Mouse (Mus musculus) Muller cell, postnatal 12 days (primary cell): ENCODE data around the gene Cav3.
A peak's percentile ranks its signal among the peaks of the same experiment; 100 is the strongest.

Experiments
- DNase-seq: peaks from one replicate; pipeline ENCODE4 v3.0.0-alpha.2; 2015; ENCODE audit errors: inconsistent ontology term

Cav3 gene

GRCm38 (mm10) chr6:112495219-112495618, 35.9 kb downstream of the Cav3 start:
- no peak for DNase-seq

GRCm38 (mm10) chr6:112496291-112497060, 37.2 kb downstream of the Cav3 start:
- no peak for DNase-seq

GRCm38 (mm10) chr6:112497456-112497855, 38.2 kb downstream of the Cav3 start:
- peak; percentile 70 for DNase-seq

- DNase-seq = no peak
These were observed 39.4 kb downstream of the Cav3 start for GRCm38 (mm10) chr6:112498716-112499115.

- no peak for DNase-seq
These were observed 40.2 kb downstream of the Cav3 start for GRCm38 (mm10) chr6:112499456-112499855.

- peak; percentile 85 for DNase-seq
These were observed 41.9 kb downstream of the Cav3 start for GRCm38 (mm10) chr6:112501156-112501555.

GRCm38 (mm10) chr6:112507617-112508016, 48.3 kb downstream of the Cav3 start:
- DNase-seq = no peak

- DNase-seq = peak; percentile 59
These were observed 50.4 kb downstream of the Cav3 start for GRCm38 (mm10) chr6:112509590-112510131.

- DNase-seq = peak; percentile 93
These were observed 51.0 kb downstream of the Cav3 start for GRCm38 (mm10) chr6:112510346-112510745.

- DNase-seq = no peak
These were observed 55.3 kb downstream of the Cav3 start for GRCm38 (mm10) chr6:112514591-112514990.

- DNase-seq = peak; percentile 43
These were observed 57.2 kb downstream of the Cav3 start for GRCm38 (mm10) chr6:112516496-112516895.

GRCm38 (mm10) chr6:112517572-112517971, 58.3 kb downstream of the Cav3 start:
- no peak for DNase-seq

- no peak for DNase-seq
These were observed 58.7 kb downstream of the Cav3 start for GRCm38 (mm10) chr6:112517991-112518390.
